Mouse (Mus musculus) midbrain, embryonic 12.5 days (tissue): ENCODE data around the gene Hmgcs1. TPM values are rescaled to one million over a fixed set of nuclear protein-coding genes. Genes with fewer than 3 reads are reported as not detected.

Experiments used
- polyA plus RNA-seq: library from polyadenylated mRNA; unstranded; fragments of >200 nt; fragmentation: Nextera tagmentation; extraction: Ambion mirVana; gene quantifications from 2 replicates; pipeline ENCODE4 v1.2.1, GENCODE M21; 2016

Hmgcs1 gene
- polyA plus RNA-seq, 1 experiment from 2014 or later: 501 TPM

Other genes starting within 250 kb of the Hmgcs1 start
- gene 4833420G17Rik, start 227.6 kb upstream of the Hmgcs1 start, polyA plus RNA-seq: 110 and 113 TPM in 2 replicates
- gene Tmem267, start 202.3 kb upstream of the Hmgcs1 start, polyA plus RNA-seq: 2.3 and 2.9 TPM in 2 replicates
- 1.8 and 2.1 TPM in 2 replicates for gene 3110070M22Rik, start 202.0 kb upstream of the Hmgcs1 start, polyA plus RNA-seq
- 0.04 and 0.31 TPM in 2 replicates for gene Ccl28, start 66.6 kb upstream of the Hmgcs1 start, polyA plus RNA-seq
- 1.7 and 2.6 TPM in 2 replicates for gene Nim1k, start 65.5 kb downstream of the Hmgcs1 start, polyA plus RNA-seq
- gene Zfp131, start 100.5 kb downstream of the Hmgcs1 start, polyA plus RNA-seq: 50.9 and 53.7 TPM in 2 replicates
- not detected in 2 replicates for gene AF067063, start 139.8 kb downstream of the Hmgcs1 start, polyA plus RNA-seq
- not detected in 2 replicates for gene D13Ertd608e, start 145.6 kb downstream of the Hmgcs1 start, polyA plus RNA-seq
- not detected in 2 replicates for gene Tcstv1, start 204.4 kb downstream of the Hmgcs1 start, polyA plus RNA-seq
- gene Gm21761, start 238.9 kb downstream of the Hmgcs1 start, polyA plus RNA-seq: not detected in 2 replicates